Mouse (Mus musculus) spleen, postnatal 10 days (tissue): Measurements from ENCODE around the gene Mafb.

ENCODE experiments used
- DNase-seq, 2 experiments: peaks; one replicate each; pipeline ENCODE4 v3.0.0; 2021 to 2022; ENCODE audit warnings: low spot score in 2 of 2

Mafb gene

DNA sequence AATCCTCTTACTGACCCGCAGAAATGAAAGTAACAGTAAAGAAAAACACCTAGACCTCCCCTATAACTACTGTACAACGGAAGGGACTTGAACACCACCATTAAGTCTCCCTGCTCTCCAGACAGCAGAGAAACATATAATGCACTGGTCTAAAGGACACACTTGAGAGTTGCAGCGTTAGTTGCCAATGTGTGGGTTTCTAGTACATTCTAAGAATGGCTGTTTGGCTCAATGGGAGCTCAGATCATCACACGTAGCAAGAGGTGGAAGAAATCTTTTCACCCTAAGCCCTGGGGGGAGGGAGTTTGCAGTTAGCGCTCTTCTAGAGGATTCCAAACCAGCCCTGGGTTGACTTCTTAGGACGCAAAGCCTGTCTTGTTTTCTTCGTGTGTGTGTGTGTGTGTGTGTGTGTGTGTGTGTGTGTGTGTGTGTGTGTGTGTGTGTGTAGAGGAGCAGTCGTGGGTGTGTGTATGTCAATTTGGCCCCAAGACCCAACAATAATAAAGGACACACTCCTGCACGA, 2.7 kb downstream of the Mafb start:
- no peak for DNase-seq

DNA sequence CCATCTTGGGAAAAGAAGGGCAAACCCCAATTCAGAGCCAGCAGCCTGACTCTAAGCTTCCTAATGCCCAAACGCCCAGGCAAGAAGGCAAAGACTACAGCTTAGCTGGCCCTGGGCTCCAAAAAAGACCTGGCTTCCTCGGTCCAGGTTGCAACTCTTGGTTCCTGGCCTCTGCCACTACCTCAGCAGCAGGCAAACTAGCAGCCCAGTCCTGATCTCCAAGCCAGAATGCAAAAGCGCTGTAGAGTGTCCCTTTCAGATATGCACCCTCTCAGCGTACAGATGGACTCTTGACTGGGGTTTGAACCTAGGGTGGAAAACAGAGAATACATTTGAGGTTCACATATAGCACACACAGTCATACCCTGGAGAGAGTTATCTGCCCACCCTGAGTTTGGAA, 3.7 kb downstream of the Mafb start:
- no peak for DNase-seq

DNA sequence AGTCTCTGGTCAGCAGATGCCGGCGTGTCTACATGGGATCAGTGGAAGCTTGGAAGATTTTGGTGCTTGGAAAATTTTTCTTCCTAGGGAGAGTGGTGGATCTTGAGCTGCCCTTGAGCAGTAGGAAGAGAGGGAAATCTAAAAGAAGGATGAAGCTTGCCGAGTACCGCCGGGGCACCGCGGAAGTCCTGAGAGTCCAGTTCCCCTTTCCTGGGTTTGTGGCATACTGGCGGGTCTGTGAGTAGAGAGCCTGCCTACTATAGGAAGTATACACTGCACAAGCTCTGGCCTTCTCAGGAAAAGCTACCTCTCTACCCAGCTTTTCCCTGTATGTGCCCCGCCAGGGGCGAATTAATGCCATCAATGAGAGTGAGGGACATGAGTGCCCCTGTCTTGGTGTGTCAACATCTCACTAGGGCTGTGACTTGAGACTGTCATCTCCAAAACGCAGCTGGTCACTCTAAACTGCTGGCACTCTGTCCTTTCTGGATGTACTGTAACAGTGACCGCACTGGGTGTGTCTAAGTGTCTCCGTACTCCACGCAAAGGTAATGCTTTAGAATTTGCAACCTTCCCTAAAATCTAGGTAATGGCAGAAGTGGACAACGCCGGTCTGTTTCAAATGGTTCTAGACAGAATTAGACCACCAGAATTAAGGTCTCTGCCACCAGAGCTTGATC, 5.3 kb downstream of the Mafb start:
- no peak for DNase-seq

- no peak for DNase-seq
Observed at GRCm38 (mm10) chr2:160360234-160360874, 6.5 kb downstream of the Mafb start.

GRCm38 (mm10) chr2:160358896-160359295, 8.0 kb downstream of the Mafb start:
- no peak for DNase-seq

DNA sequence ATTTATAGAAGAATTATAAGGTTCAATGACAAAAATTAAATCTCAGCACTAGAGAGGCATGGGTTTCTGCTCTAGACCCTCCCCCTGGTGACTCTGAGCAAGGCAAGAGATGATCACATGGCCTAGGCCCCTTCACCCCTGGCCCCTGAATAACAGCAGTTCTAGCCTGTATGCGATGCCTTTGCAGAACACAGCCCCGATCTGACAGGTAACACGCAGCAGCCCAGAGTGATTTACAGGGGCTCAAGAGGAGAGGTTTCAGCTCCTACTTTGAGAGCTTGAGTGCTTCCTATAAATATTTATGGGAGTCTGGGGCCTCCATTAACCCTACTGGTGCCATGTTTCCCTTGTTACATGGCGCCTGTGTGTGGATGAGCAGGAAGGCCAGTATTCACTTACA, 9.4 kb downstream of the Mafb start:
- no peak for DNase-seq

DNA sequence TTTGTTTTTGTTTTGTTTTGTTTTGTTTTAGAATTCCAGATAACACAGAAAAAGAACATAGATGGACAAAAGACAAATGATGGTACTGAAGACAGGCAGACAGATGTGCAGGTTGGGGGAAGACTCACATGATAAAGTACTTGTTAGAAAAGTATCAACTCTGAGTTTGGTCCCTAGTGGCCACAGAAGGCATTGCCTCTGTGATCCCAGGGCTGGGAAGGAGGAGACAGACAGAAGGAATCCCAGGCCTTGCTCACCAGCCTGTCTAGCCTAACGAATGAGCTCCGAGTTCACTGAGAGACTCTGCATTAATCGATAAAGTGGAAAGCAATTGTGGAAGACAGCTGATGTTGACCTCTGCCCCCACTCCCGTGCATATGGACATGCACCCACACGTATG, 10.7 kb downstream of the Mafb start:
- no peak for DNase-seq

DNA sequence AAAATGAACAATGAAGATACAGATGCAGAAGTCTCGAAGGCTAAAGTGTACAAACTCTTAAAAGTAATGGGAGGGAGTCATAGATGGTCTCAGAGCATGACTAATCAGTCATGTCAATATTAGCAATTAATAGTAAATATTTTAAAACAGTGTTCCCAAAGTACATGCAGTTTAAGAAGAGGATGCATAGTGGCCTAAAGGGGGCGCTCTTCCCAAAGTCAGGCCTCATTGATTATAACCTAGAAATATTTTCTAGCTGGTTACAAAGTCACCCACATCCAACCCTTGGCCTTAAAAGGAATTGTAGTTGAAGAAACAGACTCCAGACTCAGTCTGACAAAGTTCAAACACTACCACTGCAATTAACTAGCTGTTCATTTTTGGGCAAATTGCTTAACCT, 12.5 kb downstream of the Mafb start:
- no peak for DNase-seq

DNA sequence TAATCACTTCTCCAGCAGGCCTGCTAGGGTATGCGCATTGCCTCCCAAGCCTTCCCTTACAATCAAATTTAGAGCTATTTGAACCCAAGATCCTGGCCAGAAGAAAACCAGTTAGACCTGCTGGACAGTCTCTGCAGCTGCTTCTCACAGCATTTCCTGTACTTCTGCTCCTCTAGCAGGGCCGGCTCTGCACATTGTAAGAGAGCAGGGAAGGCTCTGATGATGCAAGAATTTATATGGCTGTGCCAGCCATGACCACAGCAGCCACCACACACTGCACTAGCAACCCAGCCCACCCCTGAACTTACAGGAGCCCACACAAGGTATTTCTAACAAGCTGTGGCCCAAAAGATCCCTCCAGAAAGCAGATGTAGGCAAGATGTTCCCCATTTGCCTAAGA, 13.3 kb downstream of the Mafb start:
- DNase-seq, result no peak

DNA sequence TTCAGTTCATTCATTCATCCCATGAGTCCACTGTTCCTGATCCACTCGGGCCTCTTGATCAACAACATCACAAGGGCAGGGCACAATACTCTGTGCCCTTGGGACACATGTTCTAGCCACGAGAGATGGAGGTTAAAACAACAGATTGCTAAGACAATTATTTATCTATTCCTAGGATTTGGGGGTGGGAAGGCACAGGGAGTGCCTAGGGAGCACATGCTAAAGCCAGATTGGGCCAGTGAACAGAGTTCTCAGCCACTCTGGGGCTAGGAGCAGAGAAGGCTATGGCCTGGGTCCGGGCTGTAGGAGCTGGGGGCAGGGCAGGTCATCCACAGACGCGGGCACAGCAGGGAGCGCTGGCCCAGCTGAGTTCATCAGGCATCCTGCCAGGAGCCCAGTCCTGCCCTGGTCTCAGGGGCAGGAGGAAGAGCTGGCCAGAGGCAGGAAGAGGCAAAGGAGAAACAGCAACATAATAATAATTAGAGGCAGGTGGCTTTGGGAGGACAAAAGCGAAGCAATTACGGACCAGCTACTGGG, 15.8 kb downstream of the Mafb start:
- no peak for DNase-seq

DNA sequence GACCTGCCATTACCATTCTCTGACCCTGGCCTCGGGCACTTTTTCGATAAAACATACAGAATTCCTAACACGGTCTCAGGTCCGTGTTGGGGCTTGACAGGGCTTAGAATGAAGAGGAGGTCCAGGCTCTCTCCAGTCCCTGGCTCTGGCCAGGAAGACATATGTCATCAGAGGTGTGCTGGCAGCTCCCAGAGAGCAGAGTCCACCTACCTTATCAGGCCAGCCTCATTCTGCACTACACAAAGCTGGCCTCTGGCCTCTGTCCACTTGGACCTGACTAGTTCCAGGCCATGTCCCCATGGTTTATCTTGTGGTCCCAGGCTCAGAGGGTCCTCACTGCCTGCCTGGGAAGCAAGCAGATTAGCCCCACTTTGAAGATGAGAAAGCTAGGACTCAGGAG, 17.3 kb downstream of the Mafb start:
- no peak for DNase-seq

- no peak for DNase-seq
Observed at GRCm38 (mm10) chr2:160348796-160349195, 18.1 kb downstream of the Mafb start.

DNA sequence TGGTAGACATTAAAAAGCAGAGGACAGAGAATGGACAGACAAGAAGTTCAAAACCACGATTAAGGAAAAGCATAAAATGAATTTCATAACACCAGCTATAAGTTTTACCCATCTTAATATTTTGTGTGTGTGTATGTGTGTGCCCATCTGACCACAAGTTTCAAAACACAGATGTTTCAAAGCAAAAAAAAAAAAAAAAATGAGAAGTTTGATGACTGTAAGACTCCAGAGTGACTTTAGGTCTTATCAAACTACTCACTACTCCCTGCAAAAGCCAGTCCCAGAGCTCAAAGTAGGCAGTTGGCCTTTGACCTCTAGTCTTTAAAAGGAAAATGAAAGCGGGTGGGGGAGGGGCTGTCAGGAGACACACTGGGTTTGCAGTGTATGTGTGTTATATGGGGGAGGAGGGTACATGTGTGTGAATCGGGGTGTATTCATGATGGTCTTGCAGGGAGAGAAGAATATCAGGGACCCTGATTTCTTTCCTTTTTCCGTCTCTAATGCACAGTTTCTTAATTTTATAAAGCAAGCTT, 18.7 kb downstream of the Mafb start:
- DNase-seq, result no peak

GRCm38 (mm10) chr2:160345644-160346043, 21.2 kb downstream of the Mafb start:
- no peak for DNase-seq

DNA sequence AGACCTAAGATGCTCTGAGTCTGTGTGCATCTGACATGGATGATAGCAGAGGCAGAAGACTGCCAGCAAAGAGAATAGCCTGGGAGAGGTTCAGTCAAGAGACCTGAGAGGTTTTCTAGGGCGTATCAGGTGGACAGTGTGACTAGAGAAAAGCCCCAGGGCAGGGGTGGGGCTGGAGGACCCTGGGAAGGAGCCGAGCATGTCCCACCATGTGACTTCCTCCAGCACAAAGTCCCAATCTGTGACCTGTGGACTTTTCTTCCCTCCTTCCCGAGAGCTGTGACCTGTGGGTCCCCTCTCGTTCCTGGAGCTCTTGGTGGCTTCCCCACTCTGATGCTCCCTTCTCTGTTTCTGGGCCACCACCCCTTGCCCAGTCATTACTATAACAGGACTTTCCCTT, 26.7 kb downstream of the Mafb start:
- DNase-seq, result no peak

GRCm38 (mm10) chr2:160339595-160339994, 27.3 kb downstream of the Mafb start:
- no peak for DNase-seq

DNA sequence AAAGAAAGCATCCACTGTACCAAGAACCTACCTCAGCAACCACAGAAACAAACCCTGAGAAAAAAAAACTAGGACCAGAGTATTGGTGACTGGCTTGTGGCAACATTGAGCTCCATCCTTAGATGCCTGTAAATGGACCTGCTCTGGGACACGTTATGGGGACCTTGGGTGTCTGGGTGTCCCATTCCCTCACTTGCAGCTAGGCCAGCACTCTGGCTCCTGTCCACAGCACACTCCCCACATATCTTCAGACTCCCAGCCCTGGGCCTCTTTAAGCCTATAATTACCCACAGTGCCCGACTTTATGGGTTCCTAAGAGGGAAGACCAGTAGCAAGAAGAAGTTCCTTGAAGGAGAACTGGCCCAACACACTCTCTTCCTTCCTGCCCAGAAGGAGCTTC, 30.8 kb downstream of the Mafb start:
- no peak for DNase-seq

DNA sequence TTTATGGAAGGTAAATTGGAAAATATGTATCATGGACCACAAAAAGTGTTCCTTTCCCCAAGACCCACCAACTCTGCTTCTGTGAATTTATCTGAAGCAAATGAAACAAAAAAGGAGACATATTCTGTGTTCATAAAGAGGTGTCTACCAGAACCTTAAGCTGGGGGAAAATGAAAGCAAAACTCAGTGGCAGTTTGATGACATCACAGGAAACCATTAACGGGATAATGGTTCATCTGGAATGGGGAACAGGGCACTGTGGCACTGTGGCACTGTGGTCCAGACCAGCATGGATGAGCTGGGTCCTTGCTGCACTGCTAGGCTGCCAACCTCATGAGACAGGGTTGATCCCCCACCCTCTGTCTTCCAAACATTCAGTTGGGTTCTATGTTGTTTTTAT, 31.8 kb downstream of the Mafb start:
- DNase-seq, result no peak

DNA sequence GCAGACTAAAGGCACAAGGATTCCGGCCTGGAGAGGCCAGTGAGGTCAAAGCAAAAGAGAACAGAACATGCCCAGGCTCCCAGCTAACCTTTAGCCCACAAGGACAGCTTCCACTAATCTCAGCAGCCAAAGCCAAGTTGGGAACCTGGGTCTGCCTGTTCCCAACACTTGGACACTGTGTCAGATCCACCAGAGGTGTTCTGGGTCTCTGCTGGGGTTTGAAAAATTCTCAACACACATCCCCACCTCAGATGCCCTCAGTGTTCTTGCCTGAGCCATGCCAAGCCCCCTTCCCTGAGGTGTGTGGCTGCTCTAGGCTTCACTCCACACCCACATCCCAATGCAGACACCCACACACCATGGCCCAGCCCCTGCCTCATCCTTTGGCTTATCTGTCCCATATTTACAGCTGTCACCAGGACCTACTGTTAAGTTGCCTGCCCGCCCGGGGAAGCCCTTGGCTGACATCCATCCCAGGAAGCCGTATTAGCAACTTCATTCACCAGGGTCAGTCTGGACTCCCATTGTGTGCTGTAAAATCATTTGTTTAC, 32.7 kb downstream of the Mafb start, which contains the start of gene Gm826:
Gm826 (minus strand) TSS at position 52 of the 551 bp plus-strand sequence.
- no peak for DNase-seq

DNA sequence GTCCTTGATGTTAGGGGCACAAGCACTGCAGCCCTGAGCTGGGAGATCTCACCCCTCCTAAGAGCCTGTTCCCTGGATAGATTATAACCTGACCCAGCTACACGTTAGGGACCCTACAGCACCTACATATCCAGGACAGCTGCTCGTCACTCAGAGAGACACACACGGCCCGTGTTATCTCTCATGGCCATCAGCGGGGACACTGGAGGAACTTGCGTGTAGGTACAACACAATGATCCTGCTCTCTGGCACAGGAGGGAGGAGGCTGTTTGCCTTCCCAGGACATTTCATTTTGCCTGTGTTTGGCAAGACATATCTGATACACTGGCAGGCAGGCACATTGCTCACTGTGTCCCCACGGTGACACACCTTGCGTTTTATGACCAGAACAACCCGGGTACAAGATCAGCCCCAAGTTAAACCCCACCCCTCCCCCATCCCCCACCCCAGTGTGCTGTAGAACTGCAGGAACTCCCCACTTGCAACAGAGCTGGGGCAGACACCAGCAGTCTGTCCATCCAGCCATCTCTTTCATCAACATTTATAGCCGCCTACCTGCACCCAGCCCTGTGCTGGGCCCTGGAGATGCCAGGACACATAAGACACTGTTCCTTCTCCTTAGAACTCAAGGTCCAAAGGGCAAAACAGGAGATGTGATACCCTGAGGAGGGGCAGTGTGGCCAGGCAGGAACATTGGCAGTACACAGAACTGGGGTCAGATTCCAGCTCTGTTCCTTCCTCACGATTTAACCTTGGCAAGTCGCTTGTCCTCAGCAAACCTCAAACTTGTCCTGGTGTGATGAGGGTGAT, 34.1 kb downstream of the Mafb start:
- DNase-seq, result no peak

GRCm38 (mm10) chr2:160328886-160329285, 38.0 kb downstream of the Mafb start:
- peak in 1 of 2 experiments; percentile 17 for DNase-seq

GRCm38 (mm10) chr2:160327716-160328115, 39.1 kb downstream of the Mafb start:
- no peak for DNase-seq
